In genomic region chr13:97567632-97568031, GRCm38 (mm10) we compare ENCODE assay signal across 28 mouse cellular contexts.
DNase-seq lines count a peak whose midpoint lies in the region; ATAC-seq and TF ChIP-seq lines count a peak whose summit lies in the region.
"Had no signal": no experiment of that assay in that cellular context is flagged by ENCODE, and none has a peak within 500 bp of the region (broad histone marks: within the 10 kb centered on the region; RNA-seq: fewer than 3 reads in every experiment).

No protein-coding gene starts in this region.

- no peaks in the 10 kb centered on the region for H3K36me3 ChIP-seq in heart, embryonic 12.5 days
- H3K36me3 ChIP-seq: embryonic facial prominence, embryonic 13.5 days; embryonic facial prominence, embryonic 15.5 days; forebrain, embryonic 10.5 days; forebrain, embryonic 12.5 days; G1E had no signal

- H3K27ac ChIP-seq in layer of hippocampus, adult 2 months = peak overlapping the region; percentile 89; the same call in 1 of the 2 replicates
- no peak overlapping the region for H3K27ac ChIP-seq in heart, embryonic 12.5 days (ENCODE audit: poor library complexity, severe bottlenecking)
- H3K27ac ChIP-seq: embryonic facial prominence, embryonic 13.5 days; embryonic facial prominence, embryonic 15.5 days; forebrain, embryonic 10.5 days; forebrain, embryonic 12.5 days had no signal

- no peak for DNase-seq in layer of hippocampus, adult 2 months (ENCODE audit: low spot score in 2 of 2)
- DNase-seq in layer of hippocampus, postnatal 10 days (ENCODE audit: low spot score in 2 of 2) = no peak
- no peak for DNase-seq in left cerebral cortex, postnatal 36 days (ENCODE audit: low spot score in 2 of 2)
- DNase-seq: adrenal gland, adult 8-10 months; adrenal gland, postnatal 14 days; adrenal gland, postnatal 36 days; B cell, adult 2 months; cerebellum, adult 11-12 months; cerebellum, adult 2 months; cerebellum, adult 9-10 months; cerebellum, postnatal 10 days; cerebellum, postnatal 25 days; embryo, embryonic 11 days had no signal

- no peak overlapping the region for H3K4me3 ChIP-seq in layer of hippocampus, adult 2 months
- no peak overlapping the region for H3K4me3 ChIP-seq in heart, embryonic 12.5 days
- H3K4me3 ChIP-seq: embryonic facial prominence, embryonic 13.5 days; embryonic facial prominence, embryonic 15.5 days; erythroblast, embryonic 14.5 days; forebrain, embryonic 10.5 days; forebrain, embryonic 12.5 days had no signal

- intact Hi-C loops in left cerebral cortex, postnatal 36 days (cut with DNase I) = loop anchor here (10.0 kb wide), 1 partner anchor 367 kb away; no protein-coding TSS in a partner anchor

- no peaks in the 10 kb centered on the region for H3K27me3 ChIP-seq in heart, embryonic 12.5 days (replicated peaks)
- H3K27me3 ChIP-seq: CH12.LX; embryonic facial prominence, embryonic 13.5 days; embryonic facial prominence, embryonic 15.5 days; forebrain, embryonic 12.5 days; Patski had no signal

- H3K4me1 ChIP-seq in heart, embryonic 12.5 days (replicated peaks) = peaks cover 9% of the 10 kb centered on the region; the same call in 1 of the 2 replicates

- ATAC-seq in common myeloid progenitor, adult 5-6 weeks (replicated peaks; ENCODE audit: low read depth, poor library complexity, severe bottlenecking) = peak; percentile 73
- peak; percentile 93 for ATAC-seq in megakaryocyte, adult 5-6 weeks (ENCODE audit: poor library complexity, severe bottlenecking)
- ATAC-seq in monocyte, adult 5-6 weeks (replicated peaks; ENCODE audit: insufficient number of reproducible peaks, low FRiP score, low TSS enrichment, poor library complexity, severe bottlenecking) = peak; percentile 83
- no peak for ATAC-seq in heart, embryonic 12.5 days (ENCODE audit: insufficient number of reproducible peaks, low FRiP score)
- ATAC-seq: activated CD4-positive, CD25-positive, alpha-beta regulatory T cell, adult 4 months; CD4-positive, CD25-positive, alpha-beta regulatory T cell, adult 4 months; forebrain, embryonic 14.5 days; Patski had no signal

- TF ChIP-seq CTCF in layer of hippocampus, adult 2 months (conservative IDR thresholded peaks at IDR 0.05) = no peak

- WGBS in heart, embryonic 12.5 days = 79% methylated on average over 3 of the region's 3 CpGs

- H3K4me2 ChIP-seq in heart, embryonic 12.5 days = no peak overlapping the region
- H3K4me2 ChIP-seq: embryonic facial prominence, embryonic 13.5 days; embryonic facial prominence, embryonic 15.5 days; forebrain, embryonic 12.5 days had no signal

- no peak overlapping the region for H3K9ac ChIP-seq in heart, embryonic 12.5 days
- H3K9ac ChIP-seq: embryonic facial prominence, embryonic 13.5 days; embryonic facial prominence, embryonic 15.5 days; forebrain, embryonic 12.5 days had no signal

- no peaks in the 10 kb centered on the region for H3K9me3 ChIP-seq in heart, embryonic 12.5 days (replicated peaks)
- H3K9me3 ChIP-seq: embryonic facial prominence, embryonic 13.5 days; embryonic facial prominence, embryonic 15.5 days; forebrain, embryonic 10.5 days; forebrain, embryonic 12.5 days; G1E had no signal
